Mouse (Mus musculus): Measurements from ENCODE around the gene Ifi213. TPM values are rescaled to one million over a fixed set of nuclear protein-coding genes. Genes with fewer than 3 reads are reported as not detected.
"Not testable (repeated sequence)": the region's sequence is repeated elsewhere in the genome, so short reads cannot be mapped to it uniquely, and the experiment has no call there.

The Ifi213 gene
- total RNA-seq (2021), result not detected

GRCm38 (mm10) chr1:173598838-173599494 is at the start of gene Ifi213:
Ifi213 (minus strand) TSS chr1:173599274.
- intact Hi-C loops (cut with DNase I); DNase-seq (ENCODE audit: extremely low spot score in 1 of 2, low spot score in 2 of 2): not testable (repeated sequence)

DNA sequence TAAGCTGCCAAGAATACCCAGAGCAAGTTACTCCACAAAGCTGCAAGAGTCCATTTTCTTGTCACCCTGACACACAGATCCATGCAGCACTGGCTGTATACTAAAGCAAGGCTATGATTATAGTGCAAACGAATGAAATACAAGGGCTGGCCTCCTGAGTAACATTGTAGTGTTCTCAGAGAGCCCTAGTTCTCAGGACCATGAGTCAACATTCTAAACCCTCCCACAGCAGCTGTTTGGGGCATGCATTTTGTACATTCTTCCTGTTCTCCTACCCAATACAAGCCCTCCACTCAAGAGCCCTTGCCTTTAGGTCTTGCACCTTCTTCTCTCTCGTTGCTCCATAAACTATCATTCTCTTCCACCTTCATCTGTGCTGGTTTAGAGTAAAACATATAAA is 46.3 kb upstream of the Ifi213 start:
- intact Hi-C loops (cut with DNase I), result no loop called here
- DNase-seq (ENCODE audit: extremely low spot score in 1 of 2, low spot score in 2 of 2), result no peak

GRCm38 (mm10) chr1:173633969-173634645 is 35.0 kb upstream of the Ifi213 start:
- no peak for DNase-seq (ENCODE audit: extremely low spot score in 1 of 2, low spot score in 2 of 2)
- intact Hi-C loops (cut with DNase I), result no loop called here

GRCm38 (mm10) chr1:173630622-173631021 is 31.5 kb upstream of the Ifi213 start, which contains the start of gene Ifi209:
Ifi209 (plus strand) TSS chr1:173630917.
- DNase-seq (ENCODE audit: extremely low spot score in 1 of 2, low spot score in 2 of 2); intact Hi-C loops (cut with DNase I): not testable (repeated sequence)

DNA sequence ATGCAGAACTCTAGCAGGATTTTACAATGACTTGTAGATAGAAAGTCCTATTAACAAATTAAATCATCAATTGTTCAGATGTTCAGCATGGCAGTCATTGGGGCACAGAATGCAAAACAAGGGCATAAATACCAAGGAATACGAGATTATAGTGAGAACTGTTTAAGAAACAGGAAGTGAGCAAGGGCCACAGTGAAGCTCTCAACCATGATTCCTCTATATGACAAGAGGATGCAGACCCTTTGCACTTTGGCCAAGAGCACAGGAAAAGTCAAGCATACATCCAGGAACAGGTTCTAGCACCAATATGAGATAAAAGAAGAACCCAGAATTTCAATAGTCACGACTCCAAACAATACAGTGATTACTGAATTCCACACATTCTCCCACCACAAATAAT is 27.6 kb upstream of the Ifi213 start:
- intact Hi-C loops (cut with DNase I), result no loop called here
- no peak for DNase-seq (ENCODE audit: extremely low spot score in 1 of 2, low spot score in 2 of 2)

GRCm38 (mm10) chr1:173624052-173624451 is 25.0 kb upstream of the Ifi213 start:
- intact Hi-C loops (cut with DNase I), result no loop called here
- no peak for DNase-seq (ENCODE audit: extremely low spot score in 1 of 2, low spot score in 2 of 2)

GRCm38 (mm10) chr1:173622216-173622615 is 23.1 kb upstream of the Ifi213 start:
- DNase-seq (ENCODE audit: extremely low spot score in 1 of 2, low spot score in 2 of 2); intact Hi-C loops (cut with DNase I): not testable (repeated sequence)

DNA sequence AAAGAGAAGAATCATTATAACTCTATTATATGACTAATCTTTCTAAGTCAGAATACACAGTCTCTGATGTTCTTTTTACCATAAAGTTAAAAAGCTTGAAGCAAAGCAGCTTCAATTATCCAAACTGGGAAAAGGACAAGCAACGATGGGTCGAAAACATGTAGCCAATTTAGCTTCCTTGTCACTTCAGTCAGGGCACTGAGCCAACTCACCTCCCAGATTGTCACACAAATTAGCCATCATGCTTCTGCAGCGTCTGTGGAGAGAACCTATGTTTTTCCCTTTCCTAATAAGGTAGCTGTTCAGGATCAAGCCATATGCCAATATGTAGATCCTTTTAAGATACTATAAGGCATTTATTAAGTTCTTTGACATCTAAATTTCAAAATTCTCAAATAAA is 11.2 kb upstream of the Ifi213 start:
- DNase-seq (ENCODE audit: extremely low spot score in 1 of 2, low spot score in 2 of 2), result not testable (repeated sequence)

DNA sequence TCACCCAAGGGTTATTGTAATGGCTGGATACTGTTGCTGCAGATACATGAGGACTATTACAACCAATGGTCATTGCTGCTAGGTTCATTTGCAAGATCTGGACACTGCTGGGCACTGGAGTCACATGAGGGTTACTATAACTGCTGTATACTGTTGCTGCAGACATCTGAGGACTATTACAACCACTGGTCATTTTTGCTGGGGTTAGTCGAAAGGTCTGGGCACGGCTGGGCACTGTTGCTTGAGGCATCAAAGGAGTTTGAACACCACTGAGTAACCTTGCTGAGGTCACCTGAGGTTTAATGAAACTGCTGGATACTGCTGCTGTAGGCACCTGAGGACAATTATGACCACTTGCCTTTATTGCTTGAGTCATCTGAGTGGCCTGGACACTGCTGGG is 9.4 kb downstream of the Ifi213 start:
- intact Hi-C loops (cut with DNase I); DNase-seq (ENCODE audit: extremely low spot score in 1 of 2, low spot score in 2 of 2): not testable (repeated sequence)

More for the DNA sequence above, 11.2 kb upstream of the Ifi213 start:
- intact Hi-C loops (cut with DNase I), result not testable (repeated sequence)

DNA sequence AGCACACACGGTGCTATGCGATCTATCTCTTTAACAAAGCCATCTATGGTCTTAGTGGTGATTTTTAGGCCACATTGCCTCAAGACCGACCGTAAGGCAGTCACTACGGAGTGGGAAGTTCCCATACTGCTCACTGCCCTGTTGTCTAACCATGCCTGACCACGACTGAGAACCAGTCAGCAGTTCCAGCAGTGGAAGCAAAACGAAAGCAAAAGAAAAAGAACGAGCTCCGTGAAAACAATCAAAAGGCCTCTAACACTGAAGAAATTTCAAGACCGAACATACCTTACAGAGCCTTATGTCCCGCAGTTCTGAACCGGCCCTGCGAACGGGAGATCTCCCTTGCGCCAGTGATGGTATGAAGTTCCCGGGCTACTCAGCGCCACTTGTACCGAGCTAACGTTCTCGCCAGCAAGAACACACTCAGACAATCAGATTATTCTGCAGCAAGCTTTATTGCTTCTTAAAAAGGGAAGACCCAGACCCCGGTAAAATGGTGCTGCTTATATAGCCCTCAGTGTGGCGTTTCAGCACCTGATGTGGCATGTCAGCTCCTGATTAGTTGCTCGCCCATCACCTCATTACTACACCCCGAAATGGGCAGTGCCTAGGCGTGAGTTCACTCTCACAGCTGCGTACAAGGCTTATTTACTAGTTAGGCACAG is 19.0 kb downstream of the Ifi213 start:
- DNase-seq (ENCODE audit: extremely low spot score in 1 of 2, low spot score in 2 of 2), result no peak
- intact Hi-C loops (cut with DNase I), result no loop called here

- DNase-seq (ENCODE audit: extremely low spot score in 1 of 2, low spot score in 2 of 2), result no peak
- intact Hi-C loops (cut with DNase I), result no loop called here
Measured at GRCm38 (mm10) chr1:173579079-173579478, 20.0 kb downstream of the Ifi213 start.

GRCm38 (mm10) chr1:173550491-173551050 is 48.5 kb downstream of the Ifi213 start:
- DNase-seq (ENCODE audit: extremely low spot score in 1 of 2, low spot score in 2 of 2); intact Hi-C loops (cut with DNase I): not testable (repeated sequence)

- intact Hi-C loops (cut with DNase I); DNase-seq (ENCODE audit: extremely low spot score in 1 of 2, low spot score in 2 of 2): not testable (repeated sequence)
Measured at GRCm38 (mm10) chr1:173548798-173549197, 50.3 kb downstream of the Ifi213 start.

- DNase-seq (ENCODE audit: extremely low spot score in 1 of 2, low spot score in 2 of 2); intact Hi-C loops (cut with DNase I): not testable (repeated sequence)
Measured at GRCm38 (mm10) chr1:173535791-173536190, 63.3 kb downstream of the Ifi213 start, which contains the start of gene Ifi214. Ifi214 (minus strand) TSS chr1:173535957.

- intact Hi-C loops (cut with DNase I), result no loop called here
Measured at GRCm38 (mm10) chr1:173521452-173521851, 77.6 kb downstream of the Ifi213 start.

More at GRCm38 (mm10) chr1:173521452-173521851, 77.6 kb downstream of the Ifi213 start:
- DNase-seq (ENCODE audit: extremely low spot score in 1 of 2, low spot score in 2 of 2), result no peak

Small RNAs within 50 kb of the gene (microRNA-seq; reads per million reads assigned to microRNA genes)
- gene Gm44339 (not detected), gene Gm44481 (not detected)

Other genes starting within 250 kb of the Ifi213 start
- gene Aim2, start 248.4 kb downstream of the Ifi213 start, total RNA-seq (2021), result 1 to 10 TPM; 3.7 to 4.9 TPM
- gene Cadm3, start 231.6 kb downstream of the Ifi213 start, total RNA-seq (2021), result 100 to 1,000 TPM; 503 to 552 TPM
- gene Ifi206, start 108.2 kb downstream of the Ifi213 start, total RNA-seq (2021), result not detected
- gene Ifi214, start 63.3 kb downstream of the Ifi213 start, total RNA-seq (2021), result not detected
- gene Ifi209, start 31.6 kb upstream of the Ifi213 start, total RNA-seq (2021), result not detected
- not detected for gene Ifi208, start 74.4 kb upstream of the Ifi213 start, total RNA-seq (2021)
- gene Ifi207, start 142.5 kb upstream of the Ifi213 start, total RNA-seq (2021), result under 1 TPM; 0.26 to 0.34 TPM
- gene Ifi204, start 167.7 kb upstream of the Ifi213 start, total RNA-seq (2021), result under 1 TPM in 1 of 2 experiments, not detected in 1; 0.16 TPM